Mouse (Mus musculus) bone marrow macrophage, adult 2 months (primary cell): ENCODE data around the gene Tnfsf12.

Experiments used
- CTCF ChIP-seq: IDR thresholded peaks from 2 replicates; pipeline ENCODE4 v1.5.1; 2012; ENCODE audit warnings: low read depth, mild to moderate bottlenecking, low read length, moderate library complexity
- POLR2A ChIP-seq: IDR thresholded peaks from 2 replicates; pipeline ENCODE4 v1.6.1; 2012; ENCODE audit warnings: mild to moderate bottlenecking, low read depth, low read length, borderline replicate concordance

DNA sequence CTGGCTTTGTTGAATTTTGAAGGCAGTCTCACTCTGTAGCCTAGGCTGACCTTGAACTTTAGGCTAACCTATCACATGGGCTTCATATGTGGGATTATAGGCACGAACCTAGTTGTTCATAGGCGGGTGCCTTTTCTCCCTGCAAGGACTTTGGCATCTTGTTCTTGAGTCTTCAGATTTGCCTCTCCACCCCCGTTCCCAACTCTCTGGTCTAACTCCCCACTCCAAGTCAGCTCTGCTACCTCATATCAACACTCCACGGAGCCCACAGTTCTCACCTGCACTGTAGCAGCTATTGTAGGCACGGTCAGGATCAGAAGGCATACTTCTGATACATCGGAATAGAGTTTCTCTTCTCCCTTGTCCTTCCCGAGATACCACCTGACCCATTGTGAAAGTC lies 12.1 kb downstream of the Tnfsf12 start:
- TF ChIP-seq CTCF (no peak), POLR2A (no peak)
